Mouse (Mus musculus) limb, embryonic 13.5 days (tissue): ENCODE results near the gene Lpar5. TPM values are rescaled to one million over a fixed set of nuclear protein-coding genes. Genes with fewer than 3 reads are reported as not detected.

Experiments used
- microRNA-seq: library from miRNA; unstranded; fragments of <30 nt; microRNA quantifications from one replicate; pipeline ENCODE4, GENCODE M21; 2016
- polyA plus RNA-seq: library from polyadenylated mRNA; unstranded; fragments of >200 nt; fragmentation: Nextera tagmentation; extraction: Ambion mirVana; gene quantifications from 2 replicates; pipeline ENCODE4 v1.2.1, GENCODE M21; 2015

Lpar5 gene
- polyA plus RNA-seq, 1 experiment from 2014 or later, result 0.80 TPM

Small RNA genes within 50 kb of the gene (microRNA-seq; reads per million reads assigned to microRNA genes)
- gene Mir7045, result not detected

Other genes with a start within 250 kb of the Lpar5 start
- 165 and 177 TPM in 2 replicates for gene Usp5, start 238.4 kb upstream of the Lpar5 start, polyA plus RNA-seq
- gene Cdca3, start 238.4 kb upstream of the Lpar5 start, polyA plus RNA-seq, result 166 and 172 TPM in 2 replicates
- gene Gnb3, start 227.6 kb upstream of the Lpar5 start, polyA plus RNA-seq, result 1.0 and 1.3 TPM in 2 replicates
- gene P3h3, start 210.2 kb upstream of the Lpar5 start, polyA plus RNA-seq, result 60.4 and 61.2 TPM in 2 replicates
- 2.9 and 3.5 TPM in 2 replicates for gene Gpr162, start 203.9 kb upstream of the Lpar5 start, polyA plus RNA-seq
- 0.04 and 0.15 TPM in 2 replicates for gene Cd4, start 179.7 kb upstream of the Lpar5 start, polyA plus RNA-seq
- 1.7 and 3.1 TPM in 2 replicates for gene Lag3, start 156.2 kb upstream of the Lpar5 start, polyA plus RNA-seq
- 303 and 321 TPM in 2 replicates for gene Ptms, start 147.8 kb upstream of the Lpar5 start, polyA plus RNA-seq
- gene Mlf2, start 136.5 kb upstream of the Lpar5 start, polyA plus RNA-seq, result 354 and 355 TPM in 2 replicates
- 128 and 133 TPM in 2 replicates for gene Cops7a, start 102.4 kb upstream of the Lpar5 start, polyA plus RNA-seq
- 15.7 and 19.0 TPM in 2 replicates for gene Pianp, start 71.2 kb upstream of the Lpar5 start, polyA plus RNA-seq
- gene Zfp384, start 58.8 kb upstream of the Lpar5 start, polyA plus RNA-seq, result 20.6 and 21.2 TPM in 2 replicates
- 183 and 190 TPM in 2 replicates for gene Ing4, start 28.2 kb upstream of the Lpar5 start, polyA plus RNA-seq
- gene Acrbp, start 18.2 kb upstream of the Lpar5 start, polyA plus RNA-seq, result 16.5 and 19.2 TPM in 2 replicates
- 86.8 and 93.4 TPM in 2 replicates for gene Chd4, start 28.1 kb downstream of the Lpar5 start, polyA plus RNA-seq
- gene Nop2, start 64.0 kb downstream of the Lpar5 start, polyA plus RNA-seq, result 65.6 and 67.1 TPM in 2 replicates
- 31.5 and 33.1 TPM in 2 replicates for gene Iffo1, start 77.3 kb downstream of the Lpar5 start, polyA plus RNA-seq
- 1,893 and 1,983 TPM in 2 replicates for gene Gapdh, start 98.5 kb downstream of the Lpar5 start, polyA plus RNA-seq
- 146 and 148 TPM in 2 replicates for gene Ncapd2, start 123.8 kb downstream of the Lpar5 start, polyA plus RNA-seq
- 212 and 213 TPM in 2 replicates for gene Mrpl51, start 123.9 kb downstream of the Lpar5 start, polyA plus RNA-seq
- 6.1 and 7.0 TPM in 2 replicates for gene Vamp1, start 147.6 kb downstream of the Lpar5 start, polyA plus RNA-seq
- gene Tapbpl, start 163.9 kb downstream of the Lpar5 start, polyA plus RNA-seq, result 3.1 and 3.2 TPM in 2 replicates
- 2.5 and 3.8 TPM in 2 replicates for gene Cd27, start 169.1 kb downstream of the Lpar5 start, polyA plus RNA-seq
- 0.80 and 0.91 TPM in 2 replicates for gene Tuba3a, start 218.1 kb downstream of the Lpar5 start, polyA plus RNA-seq
- 45.1 and 46.2 TPM in 2 replicates for gene Ltbr, start 246.0 kb downstream of the Lpar5 start, polyA plus RNA-seq